Mouse (Mus musculus) limb, embryonic 15.5 days (tissue): ENCODE measurements around the gene Tspyl3. TPM values are rescaled to one million over a fixed set of nuclear protein-coding genes. Genes with fewer than 3 reads are reported as not detected.

ENCODE experiments used
- ATAC-seq: fragments of 200-750 bp; cut with Nextera tagmentation; 2 replicates; pipeline ENCODE4 v1.8.0; 2017; ENCODE audit warnings: low read depth, moderate TSS enrichment; ENCODE audit not compliant: insufficient number of reproducible peaks, low FRiP score, low TSS enrichment
- H3K27ac ChIP-seq: fragments of 300-500 bp; sonication (generic); 2 replicates; pipeline ENCODE4 v1.5.1; 2015; ENCODE audit warnings: moderate library complexity, mild to moderate bottlenecking, inconsistent platforms
- H3K27me3 ChIP-seq: fragments of 300-500 bp; sonication (generic); 2 replicates; pipeline ENCODE4 v1.6.1; 2015; ENCODE audit warnings: inconsistent platforms
- H3K36me3 ChIP-seq: fragments of 300-500 bp; sonication (generic); 2 replicates; pipeline ENCODE4 v1.6.1; 2015; ENCODE audit warnings: inconsistent platforms
- H3K4me1 ChIP-seq: fragments of 300-500 bp; sonication (generic); 2 replicates; pipeline ENCODE4 v1.6.1; 2015; ENCODE audit warnings: inconsistent platforms
- H3K4me2 ChIP-seq: fragments of 300-500 bp; sonication (generic); 2 replicates; pipeline ENCODE4 v1.6.1; 2015; ENCODE audit warnings: mild to moderate bottlenecking, inconsistent platforms
- H3K4me3 ChIP-seq: fragments of 300-500 bp; sonication (generic); 2 replicates; pipeline ENCODE4 v1.5.1; 2015; ENCODE audit warnings: mild to moderate bottlenecking, inconsistent platforms
- H3K9ac ChIP-seq: fragments of 300-500 bp; sonication (generic); 2 replicates; pipeline ENCODE4 v1.6.1; 2015; ENCODE audit warnings: inconsistent platforms
- H3K9me3 ChIP-seq: fragments of 300-500 bp; sonication (generic); 2 replicates; pipeline ENCODE4 v1.6.1; 2016; ENCODE audit warnings: inconsistent platforms
- WGBS: fragments of 180-500 bp; shearing (Covaris S2); methylation state at CpG from one replicate; pipeline ENCODE4 v1.1.7; 2015; 5-methylcytosine and 5-hydroxymethylcytosine counted together
- polyA plus RNA-seq: library from polyadenylated mRNA; unstranded; fragments of >200 nt; fragmentation: Nextera tagmentation; extraction: Ambion mirVana; gene quantifications from 2 replicates; pipeline ENCODE4 v1.2.1, GENCODE M21; 2015

Gene Tspyl3
- polyA plus RNA-seq, 1 experiment from 2014 or later = 14.7 TPM

DNA sequence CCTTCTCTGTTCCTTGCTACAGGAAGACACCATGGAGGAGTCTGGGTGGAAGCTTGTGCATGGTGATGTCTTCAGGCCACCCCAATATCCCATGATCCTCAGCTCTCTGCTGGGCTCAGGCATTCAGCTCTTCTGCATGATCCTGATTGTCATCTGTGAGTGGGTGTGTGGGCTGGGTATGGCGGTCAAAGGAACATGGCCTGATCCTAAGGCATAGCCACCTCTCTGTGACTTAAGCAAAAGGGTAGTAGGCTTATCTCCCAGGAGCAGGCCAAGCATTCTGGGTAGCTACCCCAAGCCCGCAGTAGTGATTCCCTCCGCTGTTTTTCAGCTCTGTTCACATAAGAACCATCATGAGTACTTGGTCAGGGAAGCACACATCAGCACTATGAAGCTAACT lies 31.0 kb downstream of the Tspyl3 start:
- no peak overlapping the region for H3K4me2 ChIP-seq
- no peak for ATAC-seq
- 91% methylated on average over 3 of the region's 3 CpGs for WGBS
- no peak overlapping the region for H3K27ac ChIP-seq
- no peak overlapping the region for H3K4me3 ChIP-seq
- no peaks in the 10 kb centered on the region for H3K27me3 ChIP-seq
- no peaks in the 10 kb centered on the region for H3K9me3 ChIP-seq
- no peak overlapping the region for H3K9ac ChIP-seq
- peaks cover 84% of the 10 kb centered on the region for H3K36me3 ChIP-seq
- no peaks in the 10 kb centered on the region for H3K4me1 ChIP-seq

DNA sequence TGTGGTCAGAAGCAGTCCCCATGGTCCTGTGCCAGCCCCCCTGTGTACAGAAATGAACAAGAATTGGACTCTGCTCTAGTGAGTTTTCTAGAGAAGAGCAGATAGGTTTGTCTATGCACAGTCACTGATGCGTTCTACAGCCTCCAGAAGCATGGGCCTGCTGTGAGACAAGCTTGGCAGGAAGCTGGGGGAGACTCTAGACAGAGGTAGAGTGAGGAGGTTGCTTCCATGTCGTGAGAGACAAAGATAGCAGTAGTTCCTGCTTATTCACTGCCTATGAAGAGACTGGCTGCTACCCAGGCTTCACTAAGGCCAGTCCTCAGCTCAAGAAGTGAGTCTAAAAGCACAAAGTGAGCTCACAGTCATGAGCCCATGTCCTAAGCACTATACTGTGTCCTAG lies 34.0 kb downstream of the Tspyl3 start:
- WGBS = 77% methylated on average over 2 of the region's 2 CpGs

DNA sequence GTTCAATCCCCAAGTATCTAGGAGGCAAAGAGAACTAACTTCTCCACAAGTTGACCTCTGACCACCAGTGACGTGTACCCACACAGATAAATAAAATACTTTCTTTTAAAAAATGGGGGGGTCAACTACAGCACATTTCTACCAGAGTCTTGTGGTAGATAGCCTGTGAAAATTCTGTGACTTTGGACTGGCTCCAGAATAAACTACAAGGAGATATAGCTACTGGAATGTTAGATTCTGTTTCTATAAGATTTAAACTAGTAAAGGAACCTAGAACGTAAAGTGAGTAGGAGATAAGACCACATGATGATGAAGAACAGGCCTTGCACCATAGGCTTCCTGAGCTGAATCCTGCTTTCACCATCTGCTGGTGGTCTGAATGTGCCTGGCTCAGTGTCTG lies 37.4 kb downstream of the Tspyl3 start:
- Histone ChIP-seq H3K9ac (no peak overlapping the region), H3K36me3 (peaks cover 95% of the 10 kb centered on the region), H3K4me1 (no peaks in the 10 kb centered on the region), H3K4me2 (no peak overlapping the region), H3K27me3 (no peaks in the 10 kb centered on the region), H3K4me3 (no peak overlapping the region), H3K9me3 (no peaks in the 10 kb centered on the region), H3K27ac (no peak overlapping the region)
- 80% methylated on average over 2 of the region's 2 CpGs for WGBS
- no peak for ATAC-seq

More for the DNA sequence above, 34.0 kb downstream of the Tspyl3 start:
- no peak overlapping the region for H3K4me3 ChIP-seq
- no peaks in the 10 kb centered on the region for H3K27me3 ChIP-seq
- no peak for ATAC-seq
- H3K9ac ChIP-seq = no peak overlapping the region
- H3K4me1 ChIP-seq = no peaks in the 10 kb centered on the region
- H3K27ac ChIP-seq = no peak overlapping the region
- H3K36me3 ChIP-seq = peaks cover 92% of the 10 kb centered on the region
- H3K4me2 ChIP-seq = no peak overlapping the region
- no peaks in the 10 kb centered on the region for H3K9me3 ChIP-seq

DNA sequence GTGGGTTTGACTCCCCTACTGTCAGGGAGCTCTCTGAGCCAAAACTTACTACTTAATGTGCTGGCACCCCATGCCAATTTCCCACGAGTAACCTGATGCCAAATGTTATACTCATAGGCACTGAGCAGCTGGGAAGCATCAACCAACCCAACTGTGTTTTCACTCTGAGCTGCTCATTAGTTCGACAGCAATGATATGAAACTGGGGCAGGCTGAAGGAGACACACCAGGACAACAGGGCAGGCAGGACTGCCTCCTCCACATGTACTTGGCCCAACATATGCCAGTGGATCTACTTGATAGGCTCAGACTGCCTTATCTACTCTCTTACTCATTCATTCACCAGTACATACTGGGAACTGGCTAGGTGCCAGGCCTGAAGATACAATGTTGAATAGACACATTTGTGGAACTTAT lies 39.1 kb downstream of the Tspyl3 start:
- no peak overlapping the region for H3K4me2 ChIP-seq
- peaks cover 95% of the 10 kb centered on the region for H3K36me3 ChIP-seq
- WGBS = 67% methylated on average over 2 of the region's 2 CpGs
- no peaks in the 10 kb centered on the region for H3K4me1 ChIP-seq
- H3K27me3 ChIP-seq = no peaks in the 10 kb centered on the region
- no peak overlapping the region for H3K9ac ChIP-seq
- no peak for ATAC-seq
- no peaks in the 10 kb centered on the region for H3K9me3 ChIP-seq
- no peak overlapping the region for H3K27ac ChIP-seq
- no peak overlapping the region for H3K4me3 ChIP-seq

GRCm38 (mm10) chr2:153179961-153180360 lies 45.3 kb downstream of the Tspyl3 start:
- Histone ChIP-seq H3K27ac (no peak overlapping the region), H3K27me3 (no peaks in the 10 kb centered on the region), H3K4me1 (no peaks in the 10 kb centered on the region), H3K4me2 (no peak overlapping the region), H3K9me3 (no peaks in the 10 kb centered on the region), H3K36me3 (peaks cover 55% of the 10 kb centered on the region), H3K4me3 (no peak overlapping the region), H3K9ac (no peak overlapping the region)
- WGBS = 85% methylated on average over 3 of the region's 3 CpGs
- ATAC-seq = no peak

GRCm38 (mm10) chr2:153179126-153179860 lies 45.9 kb downstream of the Tspyl3 start:
- H3K27ac ChIP-seq = no peak overlapping the region

DNA sequence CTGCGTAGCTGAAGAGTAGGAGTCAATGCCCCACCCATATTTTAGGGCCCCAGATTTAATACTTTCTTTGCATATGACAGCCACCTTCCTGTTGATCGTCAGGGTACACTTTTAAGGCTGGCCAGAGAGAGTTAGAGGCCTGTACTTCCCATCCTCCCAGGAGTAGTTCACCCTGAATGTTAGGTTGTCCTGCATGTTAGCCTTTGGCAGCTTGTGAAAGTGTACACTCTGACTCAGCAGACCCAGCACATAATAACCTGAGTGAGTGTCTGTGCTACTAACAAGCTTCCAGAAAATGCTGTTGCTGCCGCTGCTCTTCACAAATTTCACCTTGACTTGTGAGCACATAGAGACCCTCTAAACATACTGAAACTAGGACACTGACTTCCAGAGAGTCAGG lies 48.1 kb downstream of the Tspyl3 start:
- Histone ChIP-seq H3K27ac (no peak overlapping the region), H3K9ac (no peak overlapping the region), H3K27me3 (no peaks in the 10 kb centered on the region), H3K4me3 (no peak overlapping the region), H3K4me1 (no peaks in the 10 kb centered on the region), H3K36me3 (peaks cover 34% of the 10 kb centered on the region), H3K9me3 (no peaks in the 10 kb centered on the region), H3K4me2 (no peak overlapping the region)
- 84% methylated on average over 3 of the region's 3 CpGs for WGBS
- no peak for ATAC-seq

More at GRCm38 (mm10) chr2:153179126-153179860, 45.9 kb downstream of the Tspyl3 start:
- Histone ChIP-seq H3K9me3 (no peaks in the 10 kb centered on the region), H3K4me3 (no peak overlapping the region), H3K36me3 (peaks cover 53% of the 10 kb centered on the region), H3K9ac (no peak overlapping the region), H3K4me2 (no peak overlapping the region), H3K27me3 (no peaks in the 10 kb centered on the region), H3K4me1 (no peaks in the 10 kb centered on the region)
- no peak for ATAC-seq
- 79% methylated on average over 10 of the region's 10 CpGs for WGBS

GRCm38 (mm10) chr2:153175995-153176570 lies 49.2 kb downstream of the Tspyl3 start:
- Histone ChIP-seq H3K27ac (0 out of 2 replicates have a peak overlapping the region, but pooled peaks have one; percentile 27), H3K27me3 (no peaks in the 10 kb centered on the region), H3K36me3 (peaks cover 29% of the 10 kb centered on the region; the same call in 1 of the 2 replicates), H3K9ac (no peak overlapping the region), H3K4me3 (no peak overlapping the region), H3K4me2 (no peak overlapping the region), H3K9me3 (no peaks in the 10 kb centered on the region), H3K4me1 (no peaks in the 10 kb centered on the region)
- no peak for ATAC-seq
- 71% methylated on average over 8 of the region's 8 CpGs for WGBS

Other genes starting within 250 kb of the Tspyl3 start
- 144 and 152 TPM in 2 replicates for gene Pdrg1, start 210.0 kb downstream of the Tspyl3 start, polyA plus RNA-seq
- not detected in 2 replicates for gene Xkr7, start 193.6 kb downstream of the Tspyl3 start, polyA plus RNA-seq
- gene Ccm2l, start 159.5 kb downstream of the Tspyl3 start, polyA plus RNA-seq = 1.8 and 2.3 TPM in 2 replicates
- 10.6 and 14.5 TPM in 2 replicates for gene Hck, start 117.0 kb downstream of the Tspyl3 start, polyA plus RNA-seq
- gene Tm9sf4, start 64.1 kb downstream of the Tspyl3 start, polyA plus RNA-seq = 92.6 and 101 TPM in 2 replicates
- 14.8 and 14.9 TPM in 2 replicates for gene Plagl2, start 16.0 kb upstream of the Tspyl3 start, polyA plus RNA-seq
- gene Pofut1, start 16.1 kb upstream of the Tspyl3 start, polyA plus RNA-seq = 6.7 and 8.5 TPM in 2 replicates
- gene Kif3b, start 66.0 kb upstream of the Tspyl3 start, polyA plus RNA-seq = 4.8 and 6.7 TPM in 2 replicates
- gene Asxl1, start 120.4 kb upstream of the Tspyl3 start, polyA plus RNA-seq = 9.6 and 10.5 TPM in 2 replicates